Mouse (Mus musculus): ENCODE measurements around the gene Rnf43. TPM values are rescaled to one million over a fixed set of nuclear protein-coding genes. Genes with fewer than 3 reads are reported as not detected.

Rnf43 gene
- polyA plus RNA-seq, 1 experiment from 2014 or later = 4.2 TPM

GRCm38 (mm10) chr11:87659216-87659615 is 3.3 kb upstream of the Rnf43 start:
- no peak overlapping the region for H3K4me2 ChIP-seq (replicated peaks)
- peaks cover 7% of the 10 kb centered on the region for H3K4me1 ChIP-seq
- peaks cover 10% of the 10 kb centered on the region for H3K27me3 ChIP-seq
- no peak overlapping the region for H3K9ac ChIP-seq
- WGBS = 69% methylated on average over 7 of the region's 7 CpGs
- no peak overlapping the region for H3K27ac ChIP-seq
- no peaks in the 10 kb centered on the region for H3K9me3 ChIP-seq
- ATAC-seq (ENCODE audit: low FRiP score, low read depth) = no peak
- no peak overlapping the region for H3K4me3 ChIP-seq
- no peaks in the 10 kb centered on the region for H3K36me3 ChIP-seq

- Histone ChIP-seq H3K9ac (peak overlapping the region; percentile 55), H3K4me2 (replicated peaks) (peak overlapping the region; percentile 75), H3K4me1 (peaks cover 7% of the 10 kb centered on the region), H3K27ac (no peak overlapping the region), H3K36me3 (no peaks in the 10 kb centered on the region), H3K27me3 (peaks cover 14% of the 10 kb centered on the region), H3K9me3 (no peaks in the 10 kb centered on the region), H3K4me3 (peak overlapping the region; percentile 46)
- 10% methylated on average over 14 of the region's 14 CpGs for WGBS
- ATAC-seq (ENCODE audit: low FRiP score, low read depth) = no peak
Observed at GRCm38 (mm10) chr11:87662822-87663221, 300 bp downstream of the Rnf43 start.

GRCm38 (mm10) chr11:87663948-87664347 is 1.4 kb downstream of the Rnf43 start:
- WGBS = 60% methylated on average over 6 of the region's 6 CpGs
- Histone ChIP-seq H3K9ac (no peak overlapping the region), H3K9me3 (no peaks in the 10 kb centered on the region), H3K27me3 (peaks cover 14% of the 10 kb centered on the region), H3K4me3 (peak overlapping the region; percentile 29), H3K36me3 (no peaks in the 10 kb centered on the region), H3K4me1 (peaks cover 7% of the 10 kb centered on the region), H3K27ac (no peak overlapping the region), H3K4me2 (replicated peaks) (peak overlapping the region; percentile 46; the same call in 1 of the 2 replicates)
- ATAC-seq (ENCODE audit: low FRiP score, low read depth) = no peak

GRCm38 (mm10) chr11:87664521-87664920 is 2.0 kb downstream of the Rnf43 start:
- WGBS = 60% methylated on average over 12 of the region's 12 CpGs
- Histone ChIP-seq H3K36me3 (no peaks in the 10 kb centered on the region), H3K27me3 (peaks cover 14% of the 10 kb centered on the region), H3K4me1 (peaks cover 7% of the 10 kb centered on the region), H3K4me2 (replicated peaks) (peak overlapping the region; percentile 46), H3K9me3 (no peaks in the 10 kb centered on the region), H3K9ac (no peak overlapping the region), H3K27ac (no peak overlapping the region), H3K4me3 (peak overlapping the region; percentile 29)
- ATAC-seq (ENCODE audit: low FRiP score, low read depth) = no peak

- H3K4me3 ChIP-seq = no peak overlapping the region
Observed at GRCm38 (mm10) chr11:87665224-87665623, 2.7 kb downstream of the Rnf43 start.

GRCm38 (mm10) chr11:87665658-87666057 is 3.1 kb downstream of the Rnf43 start:
- Histone ChIP-seq H3K27me3 (peaks cover 14% of the 10 kb centered on the region), H3K4me3 (0 out of 2 replicates have a peak overlapping the region, but pooled peaks have one; percentile 11), H3K27ac (no peak overlapping the region), H3K36me3 (no peaks in the 10 kb centered on the region), H3K4me1 (peaks cover 7% of the 10 kb centered on the region), H3K9ac (no peak overlapping the region), H3K9me3 (no peaks in the 10 kb centered on the region), H3K4me2 (replicated peaks) (peak overlapping the region; percentile 29; the same call in 1 of the 2 replicates)
- WGBS = 74% methylated on average over 2 of the region's 2 CpGs
- ATAC-seq (ENCODE audit: low FRiP score, low read depth) = no peak

More at GRCm38 (mm10) chr11:87665224-87665623, 2.7 kb downstream of the Rnf43 start:
- Histone ChIP-seq H3K9ac (no peak overlapping the region), H3K27me3 (peaks cover 14% of the 10 kb centered on the region), H3K4me2 (replicated peaks) (no peak overlapping the region), H3K9me3 (no peaks in the 10 kb centered on the region), H3K4me1 (peaks cover 7% of the 10 kb centered on the region), H3K36me3 (no peaks in the 10 kb centered on the region), H3K27ac (no peak overlapping the region)
- ATAC-seq (ENCODE audit: low FRiP score, low read depth) = no peak
- WGBS = 53% methylated on average over 6 of the region's 6 CpGs

GRCm38 (mm10) chr11:87666256-87667035 is 3.9 kb downstream of the Rnf43 start:
- Histone ChIP-seq H3K36me3 (no peaks in the 10 kb centered on the region), H3K4me3 (peak overlapping the region; percentile 11; the same call in 1 of the 2 replicates), H3K9ac (no peak overlapping the region), H3K27ac (no peak overlapping the region), H3K9me3 (no peaks in the 10 kb centered on the region), H3K27me3 (peaks cover 14% of the 10 kb centered on the region), H3K4me1 (peaks cover 7% of the 10 kb centered on the region), H3K4me2 (replicated peaks) (peak overlapping the region; percentile 29; the same call in 1 of the 2 replicates)
- WGBS = 68% methylated on average over 12 of the region's 12 CpGs
- ATAC-seq (ENCODE audit: low FRiP score, low read depth) = no peak

- WGBS = 76% methylated on average over 4 of the region's 4 CpGs
- Histone ChIP-seq H3K9me3 (no peaks in the 10 kb centered on the region), H3K27me3 (peaks cover 14% of the 10 kb centered on the region), H3K9ac (no peak overlapping the region), H3K27ac (no peak overlapping the region), H3K4me1 (peaks cover 7% of the 10 kb centered on the region), H3K36me3 (no peaks in the 10 kb centered on the region), H3K4me3 (no peak overlapping the region), H3K4me2 (replicated peaks) (no peak overlapping the region)
- ATAC-seq (ENCODE audit: low FRiP score, low read depth) = no peak
Observed at GRCm38 (mm10) chr11:87667107-87668090, 4.9 kb downstream of the Rnf43 start.

- Histone ChIP-seq H3K27me3 (no peaks in the 10 kb centered on the region), H3K36me3 (no peaks in the 10 kb centered on the region), H3K27ac (no peak overlapping the region), H3K4me2 (replicated peaks) (no peak overlapping the region), H3K4me3 (no peak overlapping the region), H3K9me3 (no peaks in the 10 kb centered on the region), H3K9ac (no peak overlapping the region), H3K4me1 (no peaks in the 10 kb centered on the region)
- ATAC-seq (ENCODE audit: low FRiP score, low read depth) = no peak
- WGBS = 92% methylated on average over 1 of the region's 1 CpGs
Observed at GRCm38 (mm10) chr11:87673282-87673681, 10.8 kb downstream of the Rnf43 start.

GRCm38 (mm10) chr11:87675606-87676005 is 13.1 kb downstream of the Rnf43 start:
- ATAC-seq (ENCODE audit: low FRiP score, low read depth) = no peak
- Histone ChIP-seq H3K4me2 (replicated peaks) (no peak overlapping the region), H3K9me3 (no peaks in the 10 kb centered on the region), H3K4me3 (no peak overlapping the region), H3K27ac (no peak overlapping the region), H3K9ac (no peak overlapping the region), H3K36me3 (no peaks in the 10 kb centered on the region), H3K27me3 (no peaks in the 10 kb centered on the region), H3K4me1 (no peaks in the 10 kb centered on the region)
- 90% methylated on average over 6 of the region's 6 CpGs for whole genome bisulfite sequencing

- no peaks in the 10 kb centered on the region for H3K36me3 ChIP-seq
- no peak for ATAC-seq (ENCODE audit: low FRiP score, low read depth)
- H3K4me1 ChIP-seq = no peaks in the 10 kb centered on the region
- no peaks in the 10 kb centered on the region for H3K9me3 ChIP-seq
- no peaks in the 10 kb centered on the region for H3K27me3 ChIP-seq
- H3K4me3 ChIP-seq = no peak overlapping the region
- H3K27ac ChIP-seq = no peak overlapping the region
- no peak overlapping the region for H3K9ac ChIP-seq
- 62% methylated on average over 5 of the region's 5 CpGs for WGBS
- no peak overlapping the region for H3K4me2 ChIP-seq (replicated peaks)
Observed at GRCm38 (mm10) chr11:87677756-87678155, 15.2 kb downstream of the Rnf43 start.

GRCm38 (mm10) chr11:87678545-87678944 is 16.0 kb downstream of the Rnf43 start:
- Histone ChIP-seq H3K4me1 (peaks cover 6% of the 10 kb centered on the region), H3K27me3 (no peaks in the 10 kb centered on the region), H3K36me3 (no peaks in the 10 kb centered on the region), H3K4me3 (no peak overlapping the region), H3K9me3 (no peaks in the 10 kb centered on the region), H3K9ac (no peak overlapping the region), H3K27ac (no peak overlapping the region), H3K4me2 (replicated peaks) (no peak overlapping the region)
- ATAC-seq (ENCODE audit: low FRiP score, low read depth) = no peak
- WGBS = 83% methylated on average over 4 of the region's 4 CpGs

All from limb, embryonic 13.5 days (tissue).